Mouse (Mus musculus) frontal cortex, adult 2 months (tissue): Measurements from ENCODE around the gene Adipor1. TPM values are rescaled to one million over a fixed set of nuclear protein-coding genes. Genes with fewer than 3 reads are reported as not detected.
A peak's percentile ranks its signal among the peaks of the same experiment; 100 is the strongest.

ENCODE experiments used
- DNase-seq, 2 experiments: peaks; one replicate each; pipeline ENCODE4 v3.0.0; 2022; ENCODE audit warnings: low spot score in 1 of 2; ENCODE audit errors: extremely low spot score in 1 of 2
- polyA plus RNA-seq: library from polyadenylated mRNA; depleted of rRNA; stranded (reverse); fragments of >200 nt; gene quantifications from 2 replicates; pipeline ENCODE4 v1.2.3, GENCODE M21; 2012; rRNA removed

Adipor1 gene
- polyA plus RNA-seq: 60.4 and 64.3 TPM in 2 replicates

GRCm38 (mm10) chr1:134415168-134415831 is at the start of gene Adipor1:
Gene Adipor1 (plus strand): TSS chr1:134415378.
- DNase-seq: peak; percentile 96 to 98

DNA sequence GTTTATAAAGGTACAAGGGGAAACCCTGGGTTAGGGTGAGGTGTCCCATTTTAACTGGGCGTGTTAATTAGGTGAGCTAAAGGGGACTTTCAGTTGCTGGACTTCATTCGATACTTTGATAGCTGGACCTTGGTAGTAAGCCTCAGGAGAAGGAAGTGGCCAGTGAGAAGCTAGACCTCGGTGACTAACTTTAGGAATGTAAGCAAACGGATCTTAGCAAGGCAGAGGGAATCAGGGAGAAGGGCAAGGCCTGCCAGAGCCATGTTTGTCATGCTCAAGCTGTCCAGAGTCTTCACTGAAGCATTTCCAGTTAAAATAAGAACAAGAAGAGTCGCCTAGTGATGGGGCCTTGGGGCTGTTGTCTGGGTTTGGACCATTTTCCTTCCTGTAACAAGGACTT is 49.7 kb upstream of the Adipor1 start:
- DNase-seq: no peak

DNA sequence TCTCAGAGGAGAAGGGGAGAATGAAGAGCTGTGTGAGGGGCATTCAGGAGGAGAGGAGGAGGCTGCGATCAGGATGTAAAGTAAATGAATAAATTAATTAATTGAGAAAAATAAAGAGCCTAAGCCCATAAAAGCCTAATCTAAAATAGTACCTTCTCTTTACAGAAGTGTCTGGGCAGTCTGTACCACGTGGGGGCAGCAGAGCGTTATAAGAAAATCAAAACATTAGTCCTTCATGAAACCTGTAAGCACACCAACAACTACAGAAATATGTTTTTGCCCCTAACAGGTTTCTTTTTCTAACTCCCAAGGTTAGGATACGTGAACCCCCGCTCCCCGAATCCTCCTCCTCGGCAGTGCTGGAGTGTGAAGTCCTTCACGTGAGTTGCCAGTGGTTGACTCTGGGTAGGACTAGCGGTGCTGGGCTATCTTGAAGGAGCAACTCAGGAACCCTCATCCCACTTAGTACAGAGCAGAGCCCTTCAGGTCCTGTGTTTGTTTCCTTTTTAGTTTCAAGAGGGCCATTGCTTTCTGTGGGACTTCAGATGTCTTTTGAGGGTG is 46.3 kb upstream of the Adipor1 start:
- DNase-seq: peak in 1 of 2 experiments; percentile 79

DNA sequence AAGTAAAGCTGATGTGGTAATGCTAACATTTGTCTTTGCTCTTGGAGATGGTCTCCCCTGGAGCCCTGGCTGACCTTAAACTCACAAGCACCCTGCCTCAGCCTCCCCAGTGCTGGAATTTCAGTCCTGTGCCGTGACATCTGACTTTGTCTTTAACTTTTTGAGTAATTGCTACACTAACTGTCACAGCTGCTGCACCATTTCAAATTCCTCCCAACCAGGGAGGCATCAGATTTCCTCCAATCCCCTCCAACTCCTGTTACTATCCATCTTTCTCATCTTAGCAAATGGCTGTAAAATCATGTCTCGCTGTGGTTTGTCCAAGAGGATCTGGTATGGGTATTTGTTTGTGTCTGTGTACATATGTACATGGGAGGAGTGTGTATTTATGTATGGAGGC is 41.1 kb upstream of the Adipor1 start:
- no peak for DNase-seq

DNA sequence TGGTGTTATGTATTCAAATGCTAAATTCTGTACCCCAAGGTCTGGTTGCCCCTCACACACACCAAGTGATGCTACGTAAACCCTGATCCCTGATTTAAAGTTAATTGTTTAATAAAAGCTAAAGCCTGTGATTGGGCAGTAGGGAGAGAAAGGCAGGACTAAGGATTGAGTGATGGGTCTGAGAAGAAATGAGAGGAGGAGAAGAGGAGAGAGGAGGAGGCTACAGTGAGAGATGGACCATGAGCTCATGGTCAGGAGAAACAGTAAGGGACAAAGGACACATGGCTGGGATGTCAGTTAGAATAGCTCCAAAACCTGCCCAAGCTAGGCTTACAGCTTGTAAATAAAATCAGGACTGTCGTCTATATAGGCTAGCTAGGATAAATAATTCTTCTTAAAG is 34.1 kb upstream of the Adipor1 start:
- DNase-seq: no peak

- peak in 1 of 2 experiments; percentile 29 for DNase-seq
These were observed 33.2 kb upstream of the Adipor1 start for GRCm38 (mm10) chr1:134381795-134382625.

- DNase-seq: no peak
These were observed 30.6 kb upstream of the Adipor1 start for GRCm38 (mm10) chr1:134384581-134384980.

DNA sequence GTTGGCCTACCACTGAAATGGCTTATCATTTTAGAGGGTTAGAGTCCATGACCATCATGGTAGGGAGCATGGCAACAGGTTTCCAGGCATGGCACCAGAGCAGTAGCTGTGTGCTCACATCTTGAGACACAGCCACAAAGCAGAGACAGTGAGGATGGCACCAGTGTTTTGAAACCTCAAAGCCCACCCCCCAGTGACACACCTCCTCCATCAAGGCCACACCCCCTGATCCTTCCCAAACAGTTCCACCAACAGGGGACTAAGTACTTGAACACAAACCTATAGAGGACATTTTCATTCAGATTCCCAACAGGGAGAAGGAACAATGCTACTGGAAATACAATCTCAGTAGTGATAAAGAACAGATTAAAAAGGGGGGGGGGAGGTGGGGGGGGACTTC is 30.0 kb upstream of the Adipor1 start:
- no peak for DNase-seq

DNA sequence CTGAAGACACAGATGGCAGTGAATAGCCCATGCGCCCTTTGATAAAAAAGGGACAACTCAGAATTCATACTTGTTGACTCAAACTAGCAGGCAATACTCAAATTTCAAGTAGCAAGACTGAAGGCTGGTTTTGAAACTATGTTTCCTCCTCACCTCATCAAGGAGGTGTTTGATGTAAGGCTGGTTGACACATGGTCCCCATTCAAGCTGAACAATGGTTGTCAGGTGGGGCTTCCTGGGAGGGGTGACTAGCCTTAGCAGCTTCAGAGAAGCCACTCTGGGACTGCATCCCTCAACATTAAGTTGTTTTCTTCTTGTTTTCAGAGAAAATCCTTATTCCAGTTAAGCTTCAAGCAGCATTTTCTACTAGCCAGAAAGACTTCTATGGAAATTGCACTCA is 29.5 kb upstream of the Adipor1 start, which contains the start of gene 4933406M09Rik:
TSS of gene 4933406M09Rik (plus strand) at position 275 of the 400 bp plus-strand sequence.
- DNase-seq: no peak

GRCm38 (mm10) chr1:134393827-134394226 is 21.4 kb upstream of the Adipor1 start:
- no peak for DNase-seq

DNA sequence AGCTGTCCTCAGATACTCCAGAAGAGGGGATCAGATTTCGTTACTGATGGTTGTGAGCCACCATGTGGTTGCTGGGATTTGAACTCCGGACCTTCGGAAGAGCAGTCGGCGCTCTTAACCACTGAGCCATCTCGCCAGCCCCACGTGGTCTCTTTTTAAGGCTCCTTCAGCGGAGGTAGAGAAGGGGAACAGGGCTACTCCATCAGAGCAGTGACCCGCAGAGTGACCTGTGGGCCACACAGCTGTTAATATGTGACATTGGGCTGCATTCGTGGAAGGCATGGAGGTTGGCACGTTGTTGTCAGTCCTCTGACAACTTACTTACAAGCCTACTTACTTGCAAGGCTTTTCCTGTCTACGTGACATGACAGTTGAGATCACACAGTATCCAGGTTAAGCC is 17.0 kb upstream of the Adipor1 start:
- DNase-seq: no peak

GRCm38 (mm10) chr1:134399735-134400134 is 15.4 kb upstream of the Adipor1 start:
- DNase-seq: no peak

- peak; percentile 36 to 73 for DNase-seq
These were observed 9.4 kb upstream of the Adipor1 start, which contains the start of gene Cyb5r1 for GRCm38 (mm10) chr1:134405509-134406413. Gene Cyb5r1 (plus strand): TSS chr1:134405559.

GRCm38 (mm10) chr1:134406414-134406771 is 8.8 kb upstream of the Adipor1 start:
- no peak for DNase-seq

GRCm38 (mm10) chr1:134408080-134408479 is 7.1 kb upstream of the Adipor1 start:
- no peak for DNase-seq

GRCm38 (mm10) chr1:134411706-134412629 is 3.2 kb upstream of the Adipor1 start:
- DNase-seq: no peak

- no peak for DNase-seq
These were observed 1.1 kb upstream of the Adipor1 start for GRCm38 (mm10) chr1:134414038-134414437.

DNA sequence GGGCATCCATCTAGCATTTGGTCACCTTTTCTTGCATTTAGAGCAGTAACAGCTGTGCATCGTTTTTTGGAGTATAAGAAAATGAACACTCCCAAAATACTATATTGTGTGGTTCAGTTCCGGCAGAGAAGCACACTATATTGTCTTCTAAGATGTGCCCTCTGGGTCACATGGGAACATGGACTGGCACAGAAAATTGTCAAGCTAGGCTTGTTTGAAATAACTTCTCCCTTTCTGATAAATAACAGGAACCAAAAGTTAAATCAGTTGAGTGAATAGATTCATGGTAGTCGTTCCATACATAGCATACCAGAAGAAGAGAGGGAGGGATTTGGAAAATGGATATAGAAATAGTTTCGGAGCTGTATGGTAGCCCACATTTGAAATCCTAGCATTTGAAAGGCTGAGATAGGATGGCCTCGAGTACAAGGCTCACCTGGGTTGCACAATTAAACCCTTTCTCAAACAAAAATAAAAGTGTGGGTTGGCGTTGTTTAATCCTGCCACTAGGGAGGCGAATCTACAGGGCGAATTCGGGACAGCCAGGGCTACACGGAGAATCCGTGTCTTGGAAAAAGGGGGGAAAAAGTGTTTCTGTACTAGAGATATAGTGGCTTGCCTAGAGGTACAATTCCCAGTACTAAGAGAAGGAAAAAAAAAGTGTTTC is 544 bp upstream of the Adipor1 start:
- DNase-seq: no peak

DNA sequence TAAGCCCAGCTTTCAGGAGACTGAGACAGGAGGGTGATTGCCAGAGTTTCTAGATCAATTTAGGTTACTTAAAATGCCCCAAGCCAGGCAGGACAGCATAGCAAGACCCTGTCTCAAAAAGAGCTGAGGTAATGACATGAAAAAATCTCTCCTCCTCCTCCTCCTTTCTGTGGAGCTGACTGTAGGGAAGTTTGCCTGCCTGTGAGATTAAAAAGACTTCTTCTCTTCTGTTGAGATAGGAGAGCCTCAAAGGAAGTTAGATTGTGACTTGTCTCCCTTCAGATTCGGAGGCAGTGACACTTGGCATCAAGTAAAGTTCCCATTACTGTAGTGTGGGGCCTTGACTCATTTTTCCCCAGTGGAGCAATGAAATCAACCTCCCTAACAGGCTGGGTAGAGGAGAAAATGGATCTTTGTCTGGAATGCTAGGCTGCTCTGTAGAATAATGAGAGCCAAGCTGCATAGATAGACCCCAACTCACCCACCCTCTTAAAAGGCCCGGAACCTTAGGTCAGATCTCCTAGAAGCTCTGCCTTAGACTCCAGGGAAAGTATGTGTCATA is 3.3 kb downstream of the Adipor1 start:
- DNase-seq: no peak
